Mouse (Mus musculus) megakaryocyte progenitor cell, adult 5-6 weeks (primary cell): ENCODE results near the gene Il31ra. TPM values are rescaled to one million over a fixed set of nuclear protein-coding genes. Genes with fewer than 3 reads are reported as not detected.
"Not testable (repeated sequence)": the region's sequence is repeated elsewhere in the genome, so short reads cannot be mapped to it uniquely, and the experiment has no call there.

Source experiments
- ATAC-seq: replicated peaks from 2 replicates; pipeline ENCODE4 v1.8.0; 2016; ENCODE audit warnings: mild to moderate bottlenecking, moderate TSS enrichment, inconsistent platforms; ENCODE audit not compliant: poor library complexity
- total RNA-seq, 2 experiments: library from RNA; stranded (forward) in 1 of 2; stranded (reverse) in 1 of 2; fragments of 157-497, 149-512 nt in 1 of 2; fragments of 200-1000 nt in 1 of 2; gene quantifications; 2 replicates each; pipeline versions ENCODE4 v1.2.3 to v1.2.4; 2015 to 2017

The Il31ra gene
- total RNA-seq (2015) = 5.4 and 6.2 TPM in 2 replicates
- total RNA-seq (2017) = 4.9 and 8.4 TPM in 2 replicates

DNA sequence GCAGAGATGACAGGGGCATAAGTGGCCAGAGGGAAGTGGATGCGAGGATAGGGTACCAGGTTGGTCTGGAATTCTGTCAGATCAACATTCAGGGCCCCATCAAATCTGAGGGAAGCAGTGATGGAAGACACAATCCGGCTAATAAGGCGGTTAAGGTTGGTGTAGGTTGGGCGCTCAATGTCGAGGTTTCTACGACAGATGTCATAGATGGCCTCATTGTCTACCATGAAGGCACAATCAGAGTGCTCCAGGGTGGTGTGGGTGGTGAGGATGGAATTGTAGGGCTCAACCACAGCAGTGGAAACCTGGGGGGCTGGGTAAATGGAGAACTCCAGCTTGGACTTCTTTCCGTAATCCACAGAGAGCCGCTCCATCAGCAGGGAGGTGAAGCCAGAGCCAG lies at the start of gene Il31ra:
Il31ra (minus strand) TSS at position 101 of the 400 bp plus-strand sequence.
- not testable (repeated sequence) for ATAC-seq

DNA sequence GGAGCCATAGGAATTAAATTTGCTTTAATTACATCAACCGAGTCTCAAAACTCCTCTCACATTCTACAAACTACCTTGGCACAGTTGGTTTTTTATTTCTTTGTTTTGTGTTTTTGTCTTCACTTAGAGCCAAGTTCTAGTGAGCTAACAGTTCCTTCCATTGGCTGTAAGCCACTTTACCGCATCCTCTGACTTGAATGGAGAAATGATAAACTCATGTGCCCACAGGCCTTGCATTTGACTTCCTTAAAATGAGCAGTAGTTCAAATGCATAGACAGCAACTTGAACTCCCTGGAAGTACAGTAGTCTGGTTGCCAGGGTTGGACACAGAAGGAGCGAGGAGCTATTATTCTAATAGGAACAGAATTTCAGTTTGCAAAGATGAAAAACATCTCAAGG lies 48.7 kb upstream of the Il31ra start:
- 0 out of 2 replicates have a peak, but pooled peaks have one; percentile 10 for ATAC-seq

DNA sequence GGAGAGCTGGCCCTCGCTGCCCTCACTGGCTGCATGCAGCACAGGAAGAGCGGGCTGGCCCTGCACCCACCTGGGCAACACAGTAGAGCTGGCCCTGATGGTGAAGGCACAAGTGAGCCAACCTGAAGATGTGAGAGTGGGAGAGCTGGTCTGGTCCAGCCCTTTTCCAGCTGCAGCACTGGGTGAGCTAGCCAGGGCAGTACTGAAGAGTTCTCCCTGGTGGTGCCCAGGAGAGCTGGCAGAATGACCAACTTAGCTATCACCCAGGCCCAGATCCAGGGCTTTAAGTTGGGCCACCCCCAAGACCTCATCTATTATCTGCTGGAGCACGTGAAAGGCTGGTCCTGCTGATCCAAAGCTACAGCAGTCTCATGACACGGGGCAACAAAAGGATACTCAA lies 45.0 kb upstream of the Il31ra start:
- ATAC-seq = peak; percentile 74

DNA sequence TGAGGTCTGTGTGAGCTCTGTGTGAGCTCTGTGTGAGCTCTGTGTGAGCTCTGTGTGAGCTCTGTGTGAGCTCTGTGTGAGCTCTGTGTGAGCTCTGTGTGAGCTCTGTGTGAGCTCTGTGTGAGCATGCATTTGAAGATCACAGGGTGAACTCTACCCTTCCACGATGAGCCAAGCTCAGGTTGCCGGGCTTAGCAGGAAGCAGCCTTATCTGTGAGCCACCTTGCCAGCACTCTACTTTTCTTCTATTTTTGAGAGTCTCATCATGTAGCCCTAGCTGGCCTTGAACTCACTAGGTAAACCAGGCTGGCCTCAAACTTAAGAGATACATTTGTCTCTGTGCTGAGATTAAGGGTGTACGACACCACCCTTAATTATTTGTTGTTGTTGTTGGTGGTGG lies 42.3 kb upstream of the Il31ra start:
- peak; percentile 52 for ATAC-seq

DNA sequence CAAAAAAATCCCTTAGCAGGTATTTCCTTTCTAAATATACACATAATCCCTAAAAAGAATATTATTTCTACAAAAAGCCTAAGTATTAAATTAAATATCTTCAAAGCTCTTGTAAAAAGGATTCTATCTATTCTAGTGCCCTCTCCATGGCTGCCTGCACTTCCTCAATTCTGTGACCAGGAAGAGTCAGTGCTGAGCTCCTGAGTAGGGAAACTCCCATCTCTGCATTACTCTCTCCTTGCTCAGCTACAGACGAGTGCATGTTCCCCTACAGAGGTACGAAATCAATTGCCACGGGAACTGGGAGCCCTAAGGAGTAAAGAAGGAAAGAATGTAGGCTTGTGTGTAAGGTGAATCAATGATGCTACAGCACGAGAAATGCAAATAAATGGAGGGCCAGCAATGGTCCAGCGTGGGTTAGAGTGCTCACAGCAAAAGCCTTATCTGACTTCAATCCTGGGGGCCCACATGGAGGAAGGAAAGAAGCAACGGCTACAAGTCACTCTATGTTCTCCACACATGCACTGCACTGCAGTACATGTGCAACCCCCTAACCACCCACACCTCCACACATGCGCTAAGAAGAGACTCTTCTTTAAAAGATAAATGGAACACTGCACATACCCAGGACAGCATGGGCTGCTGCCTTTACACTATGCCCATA lies 41.1 kb upstream of the Il31ra start:
- ATAC-seq = peak; percentile 47

DNA sequence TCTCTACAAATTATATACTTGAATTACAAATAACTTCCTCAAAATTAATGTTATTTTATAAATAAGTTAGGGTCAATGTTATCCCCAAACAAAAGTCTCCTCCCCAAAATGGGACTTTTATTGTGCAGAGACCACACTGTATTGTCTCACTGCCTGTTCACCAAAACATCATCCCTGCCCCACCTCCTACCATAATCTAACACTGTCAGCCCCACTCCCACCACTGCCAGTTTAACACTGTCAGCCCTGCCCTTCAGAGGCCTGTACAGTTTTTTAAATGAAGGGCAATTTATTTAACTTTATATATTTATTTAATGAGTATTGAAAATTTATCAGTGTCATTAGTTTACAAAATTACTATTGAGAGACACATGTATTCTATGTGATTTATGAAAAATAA lies 31.4 kb upstream of the Il31ra start:
- ATAC-seq = peak; percentile 74

DNA sequence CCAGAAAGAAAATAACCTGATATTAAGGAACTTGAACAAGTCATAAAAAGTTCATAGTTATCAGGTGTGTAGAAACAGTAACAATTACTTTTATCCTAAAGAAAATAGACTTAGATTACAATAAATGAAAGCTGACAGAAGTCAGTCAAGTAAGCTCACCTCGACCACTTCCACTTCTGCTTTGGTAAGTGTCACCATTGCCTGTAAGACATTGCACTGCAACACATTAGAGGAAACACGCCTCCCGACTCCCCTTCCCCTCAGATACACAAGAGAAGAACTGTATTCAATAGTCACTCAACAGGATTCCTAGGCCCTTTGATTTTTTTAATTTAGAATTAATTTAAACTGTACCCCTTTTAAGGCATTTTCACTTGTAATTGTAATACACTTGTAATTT lies 30.5 kb upstream of the Il31ra start:
- peak; percentile 80 for ATAC-seq

DNA sequence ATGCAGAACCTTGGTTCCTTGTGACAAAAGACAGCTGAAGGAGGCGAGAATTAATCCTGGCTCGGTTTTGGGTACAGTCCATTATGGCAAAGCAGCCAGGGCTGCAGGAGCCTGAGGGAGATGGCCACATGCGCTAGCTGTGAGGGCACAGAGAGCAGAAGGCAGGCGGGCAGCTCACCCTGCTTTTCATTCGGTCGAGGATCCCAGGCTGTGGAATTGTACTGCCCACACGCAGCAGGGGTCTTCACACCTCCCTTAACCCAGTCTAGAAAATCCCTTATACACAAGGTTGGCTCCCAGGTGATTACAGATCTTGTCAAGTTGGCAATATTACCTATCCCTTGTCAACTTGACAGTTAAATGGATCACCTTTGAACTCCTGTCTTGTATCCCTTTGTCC lies 29.5 kb upstream of the Il31ra start:
- no peak for ATAC-seq

DNA sequence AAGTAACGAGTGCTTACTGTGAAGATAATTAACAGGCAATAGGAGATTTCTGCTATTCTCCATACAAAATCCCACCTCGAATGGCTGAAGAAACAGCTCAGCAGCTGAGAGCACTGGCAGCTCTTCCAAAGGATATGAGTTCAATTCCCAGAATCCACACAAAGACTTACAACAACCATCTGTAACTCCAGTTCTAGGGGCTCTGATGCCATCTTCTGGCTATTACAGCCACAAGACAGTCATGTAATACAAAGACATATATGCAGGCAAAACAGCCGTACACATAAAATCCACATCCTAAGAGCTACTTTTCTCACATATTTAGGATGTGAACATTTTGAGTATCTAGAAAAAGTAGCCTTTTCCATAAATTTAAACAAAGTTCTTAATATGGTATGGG lies 27.4 kb upstream of the Il31ra start:
- no peak for ATAC-seq

DNA sequence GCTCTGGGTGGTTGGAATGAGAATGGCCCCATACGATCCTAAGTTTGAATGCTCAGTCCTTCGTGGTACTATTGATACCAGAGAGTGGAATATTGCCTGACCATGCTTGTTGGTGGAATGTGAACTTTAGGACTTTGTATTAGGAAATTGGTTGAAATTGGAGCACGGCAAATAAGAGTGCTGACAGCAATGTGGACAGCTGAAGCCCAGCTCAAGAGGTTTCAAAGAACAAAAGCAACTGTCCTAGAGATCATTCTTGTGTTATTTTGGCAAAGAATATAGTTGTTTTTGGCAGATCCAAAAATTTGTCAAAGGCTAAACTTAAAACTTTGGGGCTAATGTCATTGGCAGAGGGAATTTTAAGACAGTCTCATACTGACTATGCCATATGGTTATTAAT lies 14.4 kb upstream of the Il31ra start:
- no peak for ATAC-seq

DNA sequence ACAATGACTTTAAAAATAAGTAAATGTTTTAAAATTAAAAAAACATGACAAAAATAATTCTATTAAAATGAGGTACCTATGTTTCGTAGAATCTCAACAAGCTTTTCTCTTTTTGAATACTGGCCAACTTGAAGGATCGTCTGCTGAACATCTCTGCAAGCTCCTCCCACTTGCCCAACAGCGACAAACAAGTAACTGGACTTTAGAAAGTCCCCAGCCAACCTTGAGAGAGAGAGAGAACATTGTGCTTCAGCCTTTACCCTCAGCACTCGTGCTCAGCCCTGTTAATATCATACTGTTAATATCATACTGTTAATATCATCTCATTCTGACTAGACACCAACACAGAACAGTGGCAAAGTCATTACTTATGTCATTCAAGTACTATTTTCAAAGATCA lies 10.3 kb upstream of the Il31ra start:
- no peak for ATAC-seq

DNA sequence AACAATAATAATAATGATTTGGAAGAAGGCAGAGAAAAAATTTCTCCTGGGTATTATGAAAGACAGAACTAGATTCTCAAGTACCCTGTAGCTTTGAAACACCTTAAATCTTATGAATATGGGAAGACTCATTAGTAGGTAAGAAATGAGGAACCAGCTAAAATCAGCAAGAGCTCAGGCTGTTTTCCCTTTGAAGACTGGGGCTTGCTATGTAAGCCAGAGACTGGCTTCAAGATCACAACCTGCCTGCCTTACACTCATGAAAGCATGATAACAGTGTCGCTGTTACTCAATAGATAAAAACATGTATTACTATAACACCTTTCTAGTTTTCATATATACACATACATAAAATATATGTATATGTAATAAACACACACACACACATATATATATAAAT lies 9.7 kb upstream of the Il31ra start:
- peak; percentile 20; the same call in 1 of the 2 replicates for ATAC-seq

DNA sequence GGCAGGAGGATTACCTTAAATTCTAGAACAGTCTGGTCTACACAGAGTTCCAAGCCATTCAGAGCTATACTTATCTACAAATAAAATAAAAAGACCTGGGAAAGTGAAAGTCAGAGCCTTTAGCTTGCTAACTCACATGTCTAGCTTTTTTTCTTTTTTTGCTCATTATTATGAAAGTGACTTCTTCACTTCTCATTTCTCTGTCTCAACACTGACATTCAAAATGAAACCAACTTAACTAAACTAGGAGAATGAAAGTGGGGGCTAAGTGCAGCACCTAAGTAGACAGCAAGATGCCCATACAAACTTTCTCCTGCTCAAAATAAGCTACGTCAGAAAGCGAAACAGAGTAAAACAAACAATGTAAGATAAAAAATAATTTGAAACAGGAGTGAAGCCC lies 8.4 kb upstream of the Il31ra start:
- peak; percentile 31; the same call in 1 of the 2 replicates for ATAC-seq

DNA sequence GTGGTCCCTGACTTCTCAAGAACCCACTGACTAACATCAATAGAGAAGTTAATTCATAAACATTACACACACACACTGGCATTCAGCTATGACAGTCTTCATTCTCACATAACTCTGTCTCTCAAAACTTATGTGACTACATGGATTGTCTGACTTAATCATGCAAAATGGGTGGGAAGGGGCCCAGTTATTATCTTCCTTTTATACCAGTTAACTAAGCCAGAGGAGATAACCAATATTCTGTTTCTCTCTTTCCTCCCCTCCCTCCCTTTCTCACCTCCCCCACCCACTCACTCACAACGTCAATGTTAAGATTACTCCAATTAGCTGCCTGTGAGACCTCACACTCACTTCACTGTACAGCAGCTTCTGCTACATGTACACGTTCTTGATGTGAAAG lies 3.9 kb downstream of the Il31ra start:
- ATAC-seq = no peak

DNA sequence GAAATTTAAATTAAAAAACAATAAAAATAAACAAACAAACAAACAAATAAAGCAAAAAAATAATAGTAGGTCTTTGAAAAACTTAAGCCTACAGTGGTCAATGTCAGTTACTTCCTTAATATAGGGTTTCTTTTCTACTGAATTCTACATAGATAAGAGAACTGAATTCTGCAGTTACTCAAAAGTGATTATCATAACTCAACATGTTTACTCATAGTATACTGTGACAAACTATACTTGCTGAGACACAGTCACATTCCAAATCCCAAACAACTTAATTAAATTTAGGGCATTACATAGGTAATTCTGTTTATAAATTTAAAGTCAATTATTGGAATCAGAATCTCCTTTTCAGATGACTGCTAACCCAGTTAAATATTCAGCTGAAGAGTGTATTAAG lies 4.5 kb downstream of the Il31ra start:
- 0 out of 2 replicates have a peak, but pooled peaks have one; percentile 14 for ATAC-seq

DNA sequence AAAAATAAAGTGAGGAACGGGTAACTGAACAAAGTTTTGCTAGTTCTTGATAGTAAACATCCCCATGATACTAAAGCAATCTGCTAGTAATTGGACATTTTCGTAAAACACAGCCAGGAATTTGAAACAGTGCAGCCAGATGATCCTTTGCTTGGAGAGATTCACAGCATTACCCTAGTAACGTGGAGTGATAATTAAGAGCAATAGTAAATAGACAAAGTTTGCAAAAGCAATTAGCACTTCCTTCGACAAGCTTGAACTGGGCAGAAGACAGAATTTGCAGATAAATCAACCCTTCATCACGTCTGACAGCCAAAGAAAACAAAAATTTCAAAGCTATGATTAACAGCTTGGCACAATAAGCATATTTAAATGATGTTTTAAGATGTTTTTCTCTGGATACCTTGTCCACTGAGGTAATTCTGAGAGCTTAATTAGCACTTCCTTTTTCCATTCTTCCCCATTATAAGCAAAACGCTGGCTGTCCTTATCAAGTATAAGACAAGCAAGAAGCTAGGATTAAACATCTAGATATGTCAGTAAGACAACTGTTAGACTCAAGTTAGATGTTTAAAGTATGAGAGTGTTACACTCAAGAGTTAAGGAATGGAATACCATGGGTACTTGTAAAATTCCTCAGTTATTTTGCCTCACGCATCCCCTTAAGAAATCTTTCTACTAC lies 9.5 kb downstream of the Il31ra start:
- ATAC-seq = no peak

DNA sequence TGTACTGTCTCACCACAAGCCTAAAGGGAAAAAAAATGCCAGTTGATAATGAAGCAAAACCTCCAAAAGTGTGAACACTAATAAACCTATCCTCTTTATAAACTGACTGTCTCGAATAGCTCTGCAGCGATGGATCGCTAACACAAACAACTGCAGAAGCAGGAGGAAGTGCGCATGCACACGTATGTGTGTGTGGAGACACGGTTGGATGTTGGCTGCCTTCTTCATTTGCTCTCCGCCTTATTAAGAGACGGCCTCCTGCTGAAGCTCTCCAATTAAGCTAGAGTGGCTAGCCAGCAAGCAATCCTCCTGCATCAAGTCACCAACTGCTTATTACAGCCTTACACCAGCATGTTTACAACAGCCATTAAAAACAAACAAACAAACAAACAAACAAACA lies 11.9 kb downstream of the Il31ra start:
- ATAC-seq = no peak

DNA sequence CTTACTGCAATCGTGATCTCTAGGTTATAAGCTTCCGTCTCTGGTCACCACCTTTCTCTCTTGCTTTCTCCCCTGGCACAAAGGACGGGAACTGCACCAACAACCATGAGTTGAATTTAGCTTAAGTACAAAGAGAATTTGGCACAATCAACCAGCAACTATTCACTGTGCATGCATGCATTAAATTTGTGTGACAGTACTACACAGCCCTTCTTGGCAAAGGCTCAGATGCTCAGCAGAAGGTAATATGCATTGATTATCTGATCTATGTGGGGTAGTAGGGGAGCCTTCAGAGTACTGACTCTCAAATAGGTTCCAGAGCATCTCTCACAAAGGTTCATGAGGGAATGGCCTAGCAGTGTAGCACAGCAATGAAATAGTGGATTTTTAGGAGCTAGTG lies 12.4 kb downstream of the Il31ra start:
- ATAC-seq = no peak

DNA sequence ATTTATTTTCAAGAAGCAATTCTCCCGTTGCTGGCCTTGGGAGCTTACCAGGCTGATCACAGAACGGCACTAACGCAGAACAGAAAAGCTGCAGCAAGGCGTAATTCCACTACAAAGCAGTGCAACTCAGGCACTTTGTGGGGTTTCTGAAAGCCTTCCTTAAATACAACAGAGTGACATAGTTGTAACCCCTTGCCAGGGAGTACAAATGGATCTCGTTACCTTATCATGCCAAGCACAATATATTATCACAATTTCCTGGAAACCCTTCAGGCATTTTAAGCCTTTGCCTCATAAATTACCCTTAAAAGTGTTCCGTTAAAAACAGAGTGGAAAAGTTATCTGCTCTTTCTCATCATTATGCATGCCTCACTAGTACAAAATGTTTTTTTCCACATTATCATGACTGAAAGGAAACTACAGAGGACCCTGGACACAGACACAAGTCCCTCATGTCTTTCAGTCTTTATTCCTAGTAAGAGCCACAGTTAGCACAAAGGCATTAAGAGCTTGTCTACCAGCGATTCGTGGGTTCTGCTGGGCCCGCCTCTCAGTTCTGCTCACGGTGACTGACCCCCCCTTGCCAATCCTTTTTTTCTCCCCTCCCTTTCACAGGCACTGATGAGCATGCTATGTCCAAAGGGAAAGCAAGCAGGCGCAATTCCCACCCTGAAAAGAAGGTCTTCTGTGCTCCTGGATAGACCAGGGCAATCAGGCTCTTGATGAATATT lies 13.4 kb downstream of the Il31ra start:
- peak; percentile 17; the same call in 1 of the 2 replicates for ATAC-seq

DNA sequence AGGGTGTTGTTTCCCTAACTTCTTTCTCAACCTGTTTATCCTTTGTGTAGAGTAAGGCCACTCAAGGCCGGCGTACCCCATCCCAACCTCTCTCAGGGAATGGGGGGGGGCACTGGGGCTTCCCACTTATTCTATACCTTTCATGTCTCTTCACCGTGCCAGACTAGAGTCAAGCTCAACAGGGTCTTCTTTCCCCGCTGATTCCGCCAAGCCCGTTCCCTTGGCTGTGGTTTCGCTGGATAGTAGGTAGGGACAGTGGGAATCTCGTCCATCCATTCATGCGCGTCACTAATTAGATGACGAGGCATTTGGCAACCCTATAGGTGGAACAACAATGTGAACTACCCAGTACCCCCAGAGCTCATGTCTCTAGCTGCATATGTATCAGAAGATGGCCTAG lies 16.1 kb downstream of the Il31ra start:
- ATAC-seq = not testable (repeated sequence)

DNA sequence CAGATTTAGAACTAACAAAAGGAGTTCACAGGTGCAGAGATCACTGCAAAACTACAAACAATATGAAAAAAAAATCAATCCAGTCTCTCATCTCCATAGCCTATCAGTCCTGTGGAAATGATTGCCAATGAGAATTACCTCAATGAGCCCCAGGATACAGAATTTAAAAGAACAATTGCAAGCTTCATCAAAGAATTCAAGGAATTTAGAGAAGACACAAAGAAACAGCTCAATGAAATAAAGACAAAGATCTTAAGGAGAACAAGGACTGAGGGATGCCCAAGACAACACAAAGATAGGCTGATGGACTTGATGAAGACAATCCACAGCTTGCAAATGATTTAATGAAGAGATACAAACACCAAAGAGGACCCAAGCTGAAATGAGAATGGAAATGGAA lies 20.4 kb downstream of the Il31ra start:
- ATAC-seq = no peak

DNA sequence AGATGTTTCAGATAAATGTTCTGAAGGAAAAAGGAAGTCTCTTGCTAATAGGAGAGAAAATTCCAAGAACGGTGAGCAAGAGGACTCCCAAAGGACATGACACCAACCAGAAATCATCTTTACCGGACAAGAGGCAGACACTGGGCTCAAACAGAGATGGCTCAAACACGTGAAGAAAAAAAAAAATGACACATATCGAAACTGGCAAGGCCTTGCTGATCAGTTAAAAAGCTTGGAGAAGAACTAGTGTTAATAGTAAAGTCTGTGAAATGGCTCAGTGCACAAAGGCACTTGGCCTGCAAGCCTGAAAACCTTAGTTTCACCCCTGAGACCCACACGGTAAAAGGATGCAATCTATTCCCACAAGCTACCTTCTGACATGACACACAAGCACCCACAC lies 23.4 kb downstream of the Il31ra start:
- no peak for ATAC-seq
